Mouse (Mus musculus): ENCODE measurements around the gene Cpt1a. TPM values are rescaled to one million over a fixed set of nuclear protein-coding genes. Genes with fewer than 3 reads are reported as not detected.

Cpt1a gene
- polyA plus RNA-seq, 1 experiment from 2014 or later, result 23.8 TPM

GRCm38 (mm10) chr19:3402390-3402789 is 80.3 kb downstream of the Cpt1a start:
- WGBS, result 51% methylated on average over 6 of the region's 6 CpGs
- no peak for ATAC-seq (ENCODE audit: extremely low read depth, insufficient number of reproducible peaks, low FRiP score, low TSS enrichment)
- Histone ChIP-seq H3K36me3 (peaks cover 8% of the 10 kb centered on the region; the same call in 1 of the 2 replicates), H3K27ac (replicated peaks) (no peak overlapping the region), H3K27me3 (replicated peaks) (no peaks in the 10 kb centered on the region; the same call in 1 of the 2 replicates), H3K9me3 (no peaks in the 10 kb centered on the region), H3K9ac (no peak overlapping the region), H3K4me1 (peaks cover 17% of the 10 kb centered on the region), H3K4me2 (peak overlapping the region; percentile 16), H3K4me3 (no peak overlapping the region)

DNA sequence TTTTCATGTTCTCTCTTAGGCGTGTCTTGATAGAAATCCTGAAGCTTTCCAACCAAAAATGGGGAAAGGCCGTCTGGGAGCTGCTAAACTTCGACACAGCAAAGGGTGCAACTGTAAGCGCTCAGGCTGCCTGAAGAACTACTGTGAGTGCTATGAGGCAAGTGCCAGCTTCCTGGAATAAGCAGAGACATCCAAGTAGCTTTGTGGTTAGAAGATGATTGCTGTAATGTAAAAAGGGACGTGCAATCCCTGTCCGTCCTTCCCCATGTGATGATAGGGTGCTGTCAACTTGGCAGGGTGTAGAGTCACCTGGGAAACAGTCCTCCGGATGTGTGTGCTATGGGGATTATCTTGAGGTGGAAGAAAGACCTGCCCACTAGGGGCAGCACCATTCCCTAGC is 81.9 kb downstream of the Cpt1a start:
- Histone ChIP-seq H3K4me2 (no peak overlapping the region), H3K4me3 (no peak overlapping the region), H3K9me3 (no peaks in the 10 kb centered on the region), H3K4me1 (peaks cover 17% of the 10 kb centered on the region), H3K36me3 (peaks cover 8% of the 10 kb centered on the region; the same call in 1 of the 2 replicates), H3K9ac (no peak overlapping the region), H3K27me3 (replicated peaks) (peaks cover 11% of the 10 kb centered on the region), H3K27ac (replicated peaks) (no peak overlapping the region)
- WGBS, result 81% methylated on average over 7 of the region's 7 CpGs
- ATAC-seq (ENCODE audit: extremely low read depth, insufficient number of reproducible peaks, low FRiP score, low TSS enrichment), result no peak

DNA sequence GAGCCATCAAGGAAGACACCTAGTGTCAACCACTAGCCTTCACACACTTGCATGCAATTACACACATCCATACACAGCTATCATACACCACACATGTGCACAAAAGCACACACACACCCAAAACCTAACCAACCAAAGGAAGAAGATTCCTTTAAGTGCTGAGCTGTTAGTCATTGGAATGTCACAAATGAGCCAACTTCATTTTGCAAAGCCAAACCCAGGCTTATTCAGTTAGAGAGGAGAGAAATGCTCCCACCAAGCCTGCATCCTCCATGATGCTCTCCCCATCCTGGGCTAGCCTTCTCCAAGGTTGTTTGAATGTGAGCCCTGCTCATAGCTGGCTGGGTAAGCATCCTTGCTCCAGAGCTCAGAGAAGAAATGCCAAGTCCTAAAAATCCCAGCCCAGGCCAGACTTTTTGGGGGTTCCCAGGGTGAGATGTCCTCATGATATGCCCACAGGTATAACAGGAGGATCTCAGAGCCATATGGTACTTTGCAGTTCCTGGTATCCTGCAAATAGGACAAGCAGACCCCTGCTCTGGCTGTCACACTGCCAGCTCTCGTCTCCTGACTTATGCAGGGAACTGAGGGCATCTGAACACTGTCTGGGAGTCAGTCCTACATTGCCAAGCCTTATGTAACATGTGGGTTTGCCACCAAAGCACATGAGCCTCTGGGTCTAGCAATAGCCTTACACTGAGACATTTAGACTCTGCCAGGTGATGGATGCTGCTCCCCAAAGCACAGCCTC is 83.6 kb downstream of the Cpt1a start:
- Histone ChIP-seq H3K4me3 (no peak overlapping the region), H3K4me1 (peaks cover 17% of the 10 kb centered on the region), H3K9me3 (no peaks in the 10 kb centered on the region), H3K27me3 (replicated peaks) (peaks cover 28% of the 10 kb centered on the region), H3K36me3 (peaks cover 8% of the 10 kb centered on the region; the same call in 1 of the 2 replicates), H3K4me2 (no peak overlapping the region), H3K9ac (no peak overlapping the region), H3K27ac (replicated peaks) (no peak overlapping the region)
- WGBS, result 56% methylated on average over 1 of the region's 1 CpGs
- ATAC-seq (ENCODE audit: extremely low read depth, insufficient number of reproducible peaks, low FRiP score, low TSS enrichment), result no peak

GRCm38 (mm10) chr19:3414268-3414733 is 92.2 kb downstream of the Cpt1a start, which contains the start of gene Gal:
Gal (minus strand) TSS chr19:3414544.
- H3K4me3 ChIP-seq, result peak within 1 kb of the TSS; percentile 44
- H3K9me3 ChIP-seq, result no peaks in the 10 kb centered on the region; the same call in 1 of the 2 replicates
- H3K9ac ChIP-seq, result peak within 1 kb of the TSS; percentile 68
- H3K27ac ChIP-seq (replicated peaks), result no peak within 1 kb of the TSS
- peak within 1 kb of the TSS; percentile 73 for H3K4me2 ChIP-seq
- 3% methylated on average over 37 of the region's 37 CpGs for WGBS
- ATAC-seq (ENCODE audit: extremely low read depth, insufficient number of reproducible peaks, low FRiP score, low TSS enrichment), result no peak
- H3K4me1 ChIP-seq, result peaks cover 12% of the 10 kb centered on the region
- peaks cover 83% of the 10 kb centered on the region for H3K27me3 ChIP-seq (replicated peaks)
- H3K36me3 ChIP-seq, result no peaks in the 10 kb centered on the region

DNA sequence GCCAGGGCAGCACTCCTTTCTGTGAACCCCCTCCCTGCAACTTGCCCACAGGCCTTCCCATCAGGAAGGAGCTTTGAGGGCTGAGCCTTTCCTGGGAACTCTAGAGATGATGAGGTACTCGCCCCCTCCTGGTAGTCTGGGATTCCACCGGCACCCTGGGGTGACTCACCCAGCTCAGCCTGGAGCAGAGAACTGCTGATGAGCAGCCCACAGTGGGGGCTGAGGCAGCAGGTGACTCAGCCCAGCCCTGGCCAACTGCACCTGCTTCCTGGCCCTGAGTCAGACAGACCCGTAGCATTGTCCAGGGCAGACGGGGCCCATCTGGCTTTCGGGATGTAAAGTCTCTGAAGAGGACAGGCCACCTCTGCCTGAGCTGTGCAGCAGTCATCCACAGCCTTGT is 97.1 kb downstream of the Cpt1a start:
- Histone ChIP-seq H3K9ac (no peak overlapping the region), H3K4me3 (no peak overlapping the region), H3K4me2 (no peak overlapping the region), H3K27ac (replicated peaks) (no peak overlapping the region), H3K4me1 (peaks cover 7% of the 10 kb centered on the region), H3K27me3 (replicated peaks) (peaks cover 33% of the 10 kb centered on the region), H3K9me3 (no peaks in the 10 kb centered on the region; the same call in 1 of the 2 replicates), H3K36me3 (no peaks in the 10 kb centered on the region)
- ATAC-seq (ENCODE audit: extremely low read depth, insufficient number of reproducible peaks, low FRiP score, low TSS enrichment), result no peak
- WGBS, result 45% methylated on average over 5 of the region's 5 CpGs

DNA sequence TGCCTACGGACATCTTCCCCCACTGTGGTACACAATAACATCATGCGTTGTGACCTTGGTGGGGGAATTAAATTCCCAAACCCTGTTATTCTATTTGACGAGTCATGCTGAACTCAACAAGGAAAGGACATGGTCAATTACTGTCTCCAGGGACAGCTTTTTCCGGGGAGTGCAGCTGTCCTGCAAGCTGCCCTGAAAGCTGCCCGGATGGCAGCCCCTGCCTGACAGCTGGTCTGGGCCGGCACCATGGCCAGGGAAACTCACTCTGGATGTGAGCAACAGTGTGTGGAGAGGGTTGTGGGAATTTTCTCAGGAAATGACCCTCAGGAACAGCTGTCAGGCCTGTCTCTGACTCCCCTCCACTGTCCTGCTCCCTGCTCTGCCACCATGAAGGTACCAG is 100.4 kb downstream of the Cpt1a start:
- Histone ChIP-seq H3K27me3 (replicated peaks) (peaks cover 1% of the 10 kb centered on the region; the same call in 1 of the 2 replicates), H3K4me3 (no peak overlapping the region), H3K27ac (replicated peaks) (no peak overlapping the region), H3K9ac (no peak overlapping the region), H3K9me3 (no peaks in the 10 kb centered on the region; the same call in 1 of the 2 replicates), H3K36me3 (no peaks in the 10 kb centered on the region), H3K4me1 (no peaks in the 10 kb centered on the region), H3K4me2 (no peak overlapping the region)
- WGBS, result 77% methylated on average over 6 of the region's 6 CpGs
- ATAC-seq (ENCODE audit: extremely low read depth, insufficient number of reproducible peaks, low FRiP score, low TSS enrichment), result no peak

- Histone ChIP-seq H3K4me2 (no peak overlapping the region), H3K4me3 (no peak overlapping the region), H3K36me3 (no peaks in the 10 kb centered on the region), H3K27ac (replicated peaks) (no peak overlapping the region), H3K9ac (no peak overlapping the region), H3K27me3 (replicated peaks) (no peaks in the 10 kb centered on the region), H3K9me3 (no peaks in the 10 kb centered on the region; the same call in 1 of the 2 replicates), H3K4me1 (no peaks in the 10 kb centered on the region)
- no peak for ATAC-seq (ENCODE audit: extremely low read depth, insufficient number of reproducible peaks, low FRiP score, low TSS enrichment)
- WGBS, result 51% methylated on average over 4 of the region's 4 CpGs
These were observed 100.8 kb downstream of the Cpt1a start for GRCm38 (mm10) chr19:3422981-3423380.

- Histone ChIP-seq H3K4me3 (no peak overlapping the region), H3K27me3 (replicated peaks) (no peaks in the 10 kb centered on the region), H3K27ac (replicated peaks) (no peak overlapping the region), H3K4me1 (no peaks in the 10 kb centered on the region), H3K9ac (no peak overlapping the region), H3K36me3 (no peaks in the 10 kb centered on the region), H3K9me3 (no peaks in the 10 kb centered on the region), H3K4me2 (no peak overlapping the region)
- 54% methylated on average over 2 of the region's 2 CpGs for WGBS
- no peak for ATAC-seq (ENCODE audit: extremely low read depth, insufficient number of reproducible peaks, low FRiP score, low TSS enrichment)
These were observed 102.1 kb downstream of the Cpt1a start for GRCm38 (mm10) chr19:3424214-3424613.

DNA sequence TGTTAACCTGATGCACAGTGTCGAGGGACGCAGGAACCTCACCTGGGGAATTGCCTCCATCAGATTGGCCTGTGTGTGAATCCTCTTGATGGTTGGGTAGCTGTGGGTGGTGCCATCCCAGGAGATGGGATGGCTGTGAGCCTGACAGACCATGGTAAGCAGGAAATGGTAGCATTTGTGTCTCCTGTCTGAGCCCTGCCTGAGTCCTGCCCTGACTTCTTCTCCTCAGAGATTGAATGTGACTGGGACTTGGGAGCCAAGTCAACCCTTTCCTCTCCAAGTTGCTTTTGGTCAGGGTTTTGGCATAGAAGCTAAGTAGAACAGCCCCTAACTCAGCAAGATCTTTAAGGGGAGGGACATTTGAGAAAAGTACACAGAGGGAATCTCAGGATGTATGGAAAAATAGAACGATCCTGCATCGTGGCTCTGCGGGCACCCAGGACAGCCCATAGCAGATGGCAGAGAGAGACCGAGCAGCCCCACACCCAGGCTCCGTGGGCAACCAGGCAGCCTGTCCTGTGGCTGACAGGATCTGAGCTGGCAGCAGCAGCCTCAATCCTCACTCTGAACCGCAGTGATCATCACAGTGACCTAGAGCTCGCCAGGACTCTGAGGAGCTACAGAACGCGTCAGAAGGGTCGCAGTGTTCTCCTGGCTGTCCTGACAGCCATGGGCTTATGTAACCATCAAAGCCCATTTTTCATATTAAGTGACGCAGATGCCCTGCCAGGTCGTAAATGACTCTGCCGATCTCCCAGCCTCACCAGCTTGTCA is 106.1 kb downstream of the Cpt1a start:
- 77% methylated on average over 15 of the region's 15 CpGs for WGBS
- H3K27ac ChIP-seq (replicated peaks), result no peak overlapping the region
- H3K36me3 ChIP-seq, result no peaks in the 10 kb centered on the region
- no peak overlapping the region for H3K4me3 ChIP-seq
- H3K9ac ChIP-seq, result no peak overlapping the region
- no peaks in the 10 kb centered on the region for H3K9me3 ChIP-seq
- no peaks in the 10 kb centered on the region for H3K4me1 ChIP-seq
- H3K27me3 ChIP-seq (replicated peaks), result no peaks in the 10 kb centered on the region
- H3K4me2 ChIP-seq, result no peak overlapping the region
- no peak for ATAC-seq (ENCODE audit: extremely low read depth, insufficient number of reproducible peaks, low FRiP score, low TSS enrichment)

DNA sequence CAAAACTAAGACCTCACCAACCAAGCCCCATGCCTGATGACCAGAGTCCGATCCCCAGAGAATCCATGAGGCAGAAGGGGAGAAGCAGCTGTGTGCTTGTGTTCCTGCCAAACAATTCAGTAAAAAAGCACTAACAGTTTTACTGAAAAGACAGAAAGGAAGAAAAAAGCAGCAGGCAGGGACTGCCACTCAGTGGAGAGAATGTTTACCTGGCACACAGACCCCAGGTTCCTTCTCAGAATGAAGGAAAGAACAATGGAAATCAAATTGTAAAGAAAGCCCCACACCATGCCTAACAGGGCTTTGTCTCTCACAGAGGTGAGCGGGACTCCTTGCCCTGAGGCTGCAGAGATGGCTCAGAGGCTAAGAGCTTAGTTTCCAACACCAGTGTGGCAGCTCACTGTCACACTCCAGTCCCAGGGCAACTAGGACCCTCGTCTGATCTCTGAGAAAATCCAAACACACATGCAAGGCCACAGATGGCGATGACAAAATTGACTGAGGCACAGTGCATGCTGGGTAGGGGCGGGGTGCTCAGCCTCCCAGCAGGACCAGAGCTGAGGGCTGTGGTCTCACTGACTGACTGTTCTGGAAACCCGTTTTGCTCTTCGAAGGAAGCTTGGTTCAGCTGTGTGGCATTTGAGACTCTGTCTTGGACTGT is 107.2 kb downstream of the Cpt1a start:
- WGBS, result 66% methylated on average over 7 of the region's 7 CpGs
- H3K4me1 ChIP-seq, result 0 out of 2 replicates have a peak, but pooled peaks cover 3% of the 10 kb centered on the region
- ATAC-seq (ENCODE audit: extremely low read depth, insufficient number of reproducible peaks, low FRiP score, low TSS enrichment), result no peak
- H3K9me3 ChIP-seq, result no peaks in the 10 kb centered on the region
- no peak overlapping the region for H3K27ac ChIP-seq (replicated peaks)
- H3K36me3 ChIP-seq, result no peaks in the 10 kb centered on the region
- H3K4me2 ChIP-seq, result no peak overlapping the region
- H3K4me3 ChIP-seq, result no peak overlapping the region
- no peaks in the 10 kb centered on the region for H3K27me3 ChIP-seq (replicated peaks)
- H3K9ac ChIP-seq, result no peak overlapping the region

DNA sequence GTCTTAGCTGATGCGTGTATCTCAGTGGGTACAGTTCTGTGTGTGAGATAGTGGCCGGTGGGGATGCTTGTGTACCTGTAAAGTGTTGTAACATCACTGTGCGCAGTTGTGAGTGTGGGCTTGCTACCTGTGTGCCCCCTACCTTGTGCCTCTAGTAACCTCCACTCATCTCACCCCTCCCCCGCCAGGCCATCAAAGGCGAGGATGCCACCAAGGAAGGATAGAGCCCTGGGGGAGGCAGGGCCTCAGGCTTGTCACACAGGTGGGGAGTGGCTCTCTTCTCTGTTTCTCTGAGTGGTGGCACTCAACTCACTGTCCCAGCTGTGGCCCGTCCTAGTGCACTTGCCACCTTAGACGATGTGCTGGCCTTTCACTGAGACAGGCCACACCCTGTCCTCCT is 108.9 kb downstream of the Cpt1a start:
- Histone ChIP-seq H3K27ac (replicated peaks) (no peak overlapping the region), H3K36me3 (no peaks in the 10 kb centered on the region), H3K27me3 (replicated peaks) (no peaks in the 10 kb centered on the region), H3K4me3 (no peak overlapping the region), H3K4me2 (no peak overlapping the region), H3K9ac (no peak overlapping the region), H3K4me1 (0 out of 2 replicates have a peak, but pooled peaks cover 3% of the 10 kb centered on the region), H3K9me3 (no peaks in the 10 kb centered on the region)
- ATAC-seq (ENCODE audit: extremely low read depth, insufficient number of reproducible peaks, low FRiP score, low TSS enrichment), result no peak
- WGBS, result 66% methylated on average over 7 of the region's 7 CpGs

All from heart, embryonic 13.5 days (tissue).